Mouse (Mus musculus) cortical plate, adult 2 months (tissue): Measurements from ENCODE around the gene Rangap1.

ENCODE experiments used
- CTCF ChIP-seq: fragments of 200-500 bp; IDR thresholded peaks from 2 replicates; pipeline ENCODE4 v1.5.1; 2011; ENCODE audit warnings: mild to moderate bottlenecking, control low read depth, low read length; ENCODE audit not compliant: insufficient read depth; ENCODE audit errors: extremely low read depth
- POLR2A ChIP-seq: fragments of 200-500 bp; IDR thresholded peaks from 2 replicates; pipeline ENCODE4 v1.6.1; 2011; ENCODE audit warnings: mild to moderate bottlenecking, low read length, control low read depth; ENCODE audit not compliant: insufficient read depth; ENCODE audit errors: extremely low read depth

DNA sequence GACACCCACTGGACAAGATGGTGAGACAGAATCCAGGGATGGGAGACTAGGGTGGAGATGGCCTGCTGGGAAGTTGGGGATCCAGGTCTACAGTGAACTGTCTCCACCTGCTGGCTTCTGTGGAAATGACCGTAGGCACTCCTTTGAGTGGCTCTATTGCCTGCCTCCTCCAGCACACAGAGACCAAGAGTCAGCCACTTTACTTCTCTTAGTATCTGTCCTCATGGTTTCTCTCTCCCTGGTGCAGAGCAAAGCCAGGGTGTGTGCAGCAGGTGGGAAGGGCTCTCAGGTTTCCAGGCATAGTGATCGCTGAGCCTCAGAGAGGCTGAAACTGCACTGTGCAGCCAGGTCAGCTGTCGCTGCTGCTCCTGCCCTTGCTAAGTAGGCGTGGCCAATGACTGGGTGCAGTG, 75.1 kb downstream of the Rangap1 start:
- TF ChIP-seq POLR2A (no peak), CTCF (peak; percentile 62)
